Mouse (Mus musculus) heart, embryonic 13.5 days (tissue): ENCODE measurements around the gene Kdm4a. TPM values are rescaled to one million over a fixed set of nuclear protein-coding genes. Genes with fewer than 3 reads are reported as not detected.

ENCODE experiments used
- ATAC-seq: fragments of 200-750 bp; cut with Nextera tagmentation; 2 replicates; pipeline ENCODE4 v1.8.0; 2017; ENCODE audit warnings: moderate TSS enrichment; ENCODE audit not compliant: insufficient number of reproducible peaks, low FRiP score, low TSS enrichment; ENCODE audit errors: extremely low read depth
- H3K27ac ChIP-seq: fragments of 300-500 bp; sonication (generic); replicated peaks from 2 replicates; pipeline ENCODE4 v1.5.1; 2015; ENCODE audit warnings: moderate library complexity, mild to moderate bottlenecking, inconsistent platforms
- H3K27me3 ChIP-seq: fragments of 300-500 bp; sonication (generic); replicated peaks from 2 replicates; pipeline ENCODE4 v1.6.1; 2015; ENCODE audit warnings: mild to moderate bottlenecking, inconsistent platforms
- H3K36me3 ChIP-seq: fragments of 300-500 bp; sonication (generic); 2 replicates; pipeline ENCODE4 v1.6.1; 2015; ENCODE audit warnings: mild to moderate bottlenecking, inconsistent platforms
- H3K4me1 ChIP-seq: fragments of 300-500 bp; sonication (generic); 2 replicates; pipeline ENCODE4 v1.6.1; 2015; ENCODE audit warnings: inconsistent platforms
- H3K4me2 ChIP-seq: fragments of 300-500 bp; sonication (generic); 2 replicates; pipeline ENCODE4 v1.6.1; 2015; ENCODE audit warnings: inconsistent platforms, mild to moderate bottlenecking, moderate library complexity
- H3K4me3 ChIP-seq: fragments of 300-500 bp; sonication (generic); 2 replicates; pipeline ENCODE4 v1.5.1; 2015; ENCODE audit warnings: moderate library complexity, mild to moderate bottlenecking, inconsistent platforms
- H3K9ac ChIP-seq: fragments of 300-500 bp; sonication (generic); 2 replicates; pipeline ENCODE4 v1.6.1; 2015; ENCODE audit warnings: inconsistent platforms, mild to moderate bottlenecking, moderate library complexity
- H3K9me3 ChIP-seq: fragments of 300-500 bp; sonication (generic); 2 replicates; pipeline ENCODE4 v1.6.1; 2016; ENCODE audit warnings: inconsistent platforms
- WGBS: fragments of 180-500 bp; shearing (Covaris S2); methylation state at CpG from one replicate; pipeline ENCODE4 v1.1.7; 2015; ENCODE audit warnings: mixed read lengths; 5-methylcytosine and 5-hydroxymethylcytosine counted together
- polyA plus RNA-seq: library from polyadenylated mRNA; unstranded; fragments of >200 nt; fragmentation: Nextera tagmentation; extraction: Ambion mirVana; gene quantifications from 2 replicates; pipeline ENCODE4 v1.2.1, GENCODE M21; 2015

Gene Kdm4a
- polyA plus RNA-seq, 1 experiment from 2014 or later: 24.4 TPM

- no peaks in the 10 kb centered on the region for H3K9me3 ChIP-seq
- H3K36me3 ChIP-seq: peaks cover 34% of the 10 kb centered on the region
- H3K4me1 ChIP-seq: no peaks in the 10 kb centered on the region
- no peak overlapping the region for H3K4me3 ChIP-seq
- 89% methylated on average over 2 of the region's 2 CpGs for WGBS
- H3K4me2 ChIP-seq: no peak overlapping the region
- no peak for ATAC-seq
- H3K27ac ChIP-seq: no peak overlapping the region
- no peaks in the 10 kb centered on the region for H3K27me3 ChIP-seq
- H3K9ac ChIP-seq: no peak overlapping the region
Measured at GRCm38 (mm10) chr4:118205906-118206305, 26.1 kb upstream of the Kdm4a start.

- Histone ChIP-seq H3K4me1 (peaks cover 6% of the 10 kb centered on the region; the same call in 1 of the 2 replicates), H3K9me3 (no peaks in the 10 kb centered on the region; the same call in 1 of the 2 replicates), H3K4me2 (no peak overlapping the region), H3K4me3 (no peak overlapping the region), H3K27ac (no peak overlapping the region), H3K9ac (no peak overlapping the region), H3K36me3 (no peaks in the 10 kb centered on the region), H3K27me3 (no peaks in the 10 kb centered on the region)
- 86% methylated on average over 2 of the region's 2 CpGs for whole genome bisulfite sequencing
- ATAC-seq: no peak
Measured at GRCm38 (mm10) chr4:118199093-118199492, 19.2 kb upstream of the Kdm4a start.

DNA sequence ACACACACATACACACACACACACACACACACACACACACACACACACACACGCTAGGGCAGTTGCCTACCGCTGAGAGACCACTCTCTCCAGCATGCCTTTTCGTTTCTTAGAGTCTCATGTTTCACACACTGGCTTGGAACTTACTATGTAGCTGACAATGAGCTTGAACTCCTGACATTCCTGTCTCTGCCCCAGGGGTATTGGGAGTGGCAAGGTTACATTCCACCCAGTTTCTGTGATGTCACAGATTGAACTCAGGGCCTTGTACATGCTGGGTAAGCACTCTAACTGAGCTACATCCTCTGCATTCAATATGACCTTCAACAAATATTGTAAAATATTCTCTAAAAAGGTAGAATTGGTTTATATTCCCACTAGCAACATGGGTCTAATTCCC is 18.8 kb upstream of the Kdm4a start:
- no peaks in the 10 kb centered on the region for H3K27me3 ChIP-seq
- 78% methylated on average over 3 of the region's 3 CpGs for WGBS
- no peak overlapping the region for H3K27ac ChIP-seq
- peaks cover 6% of the 10 kb centered on the region; the same call in 1 of the 2 replicates for H3K4me1 ChIP-seq
- no peak for ATAC-seq
- no peaks in the 10 kb centered on the region; the same call in 1 of the 2 replicates for H3K9me3 ChIP-seq
- no peak overlapping the region for H3K4me3 ChIP-seq
- no peak overlapping the region for H3K4me2 ChIP-seq
- H3K9ac ChIP-seq: no peak overlapping the region
- H3K36me3 ChIP-seq: no peaks in the 10 kb centered on the region

DNA sequence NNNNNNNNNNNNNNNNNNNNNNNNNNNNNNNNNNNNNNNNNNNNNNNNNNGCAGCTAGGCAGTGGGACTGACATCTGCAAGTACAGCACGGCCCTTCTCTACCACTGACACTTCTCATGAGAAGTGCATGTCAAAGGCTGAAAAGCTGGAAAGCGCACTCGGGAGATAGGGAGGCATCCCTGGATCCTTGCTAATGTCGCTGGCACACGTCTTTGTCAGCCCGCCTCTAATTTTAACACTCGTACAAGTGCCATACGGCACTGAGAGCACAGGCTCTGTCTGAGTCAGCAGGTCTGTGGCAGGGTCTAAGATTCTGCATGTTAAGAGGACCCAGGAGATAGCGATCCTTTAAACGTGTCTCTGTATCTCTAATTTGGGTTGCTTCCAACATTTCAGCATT is 16.3 kb upstream of the Kdm4a start:
- H3K4me1 ChIP-seq: peaks cover 6% of the 10 kb centered on the region; the same call in 1 of the 2 replicates
- WGBS: 34% methylated on average over 10 of the region's 10 CpGs
- H3K36me3 ChIP-seq: no peaks in the 10 kb centered on the region
- no peak overlapping the region for H3K9ac ChIP-seq
- H3K4me2 ChIP-seq: peak overlapping the region; percentile 25
- ATAC-seq: no peak
- H3K27ac ChIP-seq: peak overlapping the region; percentile 54; the same call in 1 of the 2 replicates
- H3K27me3 ChIP-seq: no peaks in the 10 kb centered on the region
- no peak overlapping the region for H3K4me3 ChIP-seq
- H3K9me3 ChIP-seq: no peaks in the 10 kb centered on the region; the same call in 1 of the 2 replicates

GRCm38 (mm10) chr4:118180301-118181080 is 648 bp upstream of the Kdm4a start:
- Histone ChIP-seq H3K27ac (peak overlapping the region; percentile 96), H3K4me2 (peak overlapping the region; percentile 86), H3K36me3 (peaks cover 20% of the 10 kb centered on the region), H3K27me3 (no peaks in the 10 kb centered on the region), H3K9ac (peak overlapping the region; percentile 84), H3K4me3 (peak overlapping the region; percentile 77), H3K4me1 (peaks cover 18% of the 10 kb centered on the region), H3K9me3 (no peaks in the 10 kb centered on the region)
- ATAC-seq: no peak
- WGBS: 14% methylated on average over 17 of the region's 17 CpGs

- 2% methylated on average over 12 of the region's 12 CpGs for WGBS
Measured at GRCm38 (mm10) chr4:118178952-118179466, 834 bp downstream of the Kdm4a start.

GRCm38 (mm10) chr4:118172461-118172860 is 7.4 kb downstream of the Kdm4a start:
- no peaks in the 10 kb centered on the region for H3K4me1 ChIP-seq
- no peak overlapping the region for H3K4me3 ChIP-seq
- H3K9me3 ChIP-seq: no peaks in the 10 kb centered on the region
- H3K27me3 ChIP-seq: no peaks in the 10 kb centered on the region
- no peak overlapping the region for H3K4me2 ChIP-seq
- H3K27ac ChIP-seq: no peak overlapping the region
- WGBS: 89% methylated on average over 12 of the region's 12 CpGs
- H3K9ac ChIP-seq: no peak overlapping the region
- no peak for ATAC-seq
- peaks cover 100% of the 10 kb centered on the region for H3K36me3 ChIP-seq

More at GRCm38 (mm10) chr4:118178952-118179466, 834 bp downstream of the Kdm4a start:
- Histone ChIP-seq H3K36me3 (peaks cover 35% of the 10 kb centered on the region), H3K4me1 (peaks cover 18% of the 10 kb centered on the region), H3K27me3 (no peaks in the 10 kb centered on the region), H3K9ac (peak overlapping the region; percentile 90), H3K27ac (peak overlapping the region; percentile 96), H3K4me3 (peak overlapping the region; percentile 77), H3K9me3 (no peaks in the 10 kb centered on the region), H3K4me2 (peak overlapping the region; percentile 86)
- ATAC-seq: no peak

DNA sequence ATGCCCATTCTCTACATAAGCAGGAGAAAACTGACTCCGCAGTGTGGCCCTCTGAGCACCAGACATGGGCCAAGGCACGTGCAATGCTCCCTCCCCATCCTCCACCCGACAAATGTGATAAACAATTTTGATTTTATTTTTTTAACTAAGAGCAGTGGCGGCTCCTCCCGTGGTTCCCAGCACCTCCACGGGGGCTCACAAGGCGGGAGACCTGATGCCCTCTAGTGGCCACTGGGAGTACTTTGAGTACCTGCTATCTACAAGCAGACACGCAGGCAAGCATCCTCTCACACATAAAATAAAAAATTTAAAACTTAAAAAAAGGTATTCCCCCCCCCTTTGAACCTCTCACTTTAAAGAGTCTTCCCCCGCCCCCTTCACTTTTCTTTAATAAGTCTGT is 8.8 kb downstream of the Kdm4a start:
- no peaks in the 10 kb centered on the region for H3K9me3 ChIP-seq
- H3K4me2 ChIP-seq: no peak overlapping the region
- H3K4me3 ChIP-seq: no peak overlapping the region
- ATAC-seq: no peak
- H3K27me3 ChIP-seq: no peaks in the 10 kb centered on the region
- no peak overlapping the region for H3K27ac ChIP-seq
- H3K4me1 ChIP-seq: no peaks in the 10 kb centered on the region
- H3K36me3 ChIP-seq: peaks cover 100% of the 10 kb centered on the region
- H3K9ac ChIP-seq: no peak overlapping the region
- 75% methylated on average over 9 of the region's 9 CpGs for WGBS

GRCm38 (mm10) chr4:118162123-118162522 is 17.7 kb downstream of the Kdm4a start:
- Histone ChIP-seq H3K27me3 (no peaks in the 10 kb centered on the region), H3K27ac (no peak overlapping the region), H3K4me2 (no peak overlapping the region), H3K9me3 (no peaks in the 10 kb centered on the region; the same call in 1 of the 2 replicates), H3K4me1 (no peaks in the 10 kb centered on the region), H3K36me3 (peaks cover 97% of the 10 kb centered on the region), H3K4me3 (no peak overlapping the region), H3K9ac (no peak overlapping the region)
- 95% methylated on average over 12 of the region's 12 CpGs for WGBS
- no peak for ATAC-seq

GRCm38 (mm10) chr4:118157666-118158065 is 22.2 kb downstream of the Kdm4a start:
- H3K4me2 ChIP-seq: no peak overlapping the region
- ATAC-seq: no peak
- H3K9me3 ChIP-seq: no peaks in the 10 kb centered on the region; the same call in 1 of the 2 replicates
- no peak overlapping the region for H3K4me3 ChIP-seq
- no peak overlapping the region for H3K9ac ChIP-seq
- H3K27ac ChIP-seq: no peak overlapping the region
- H3K36me3 ChIP-seq: peaks cover 99% of the 10 kb centered on the region
- H3K27me3 ChIP-seq: no peaks in the 10 kb centered on the region
- no peaks in the 10 kb centered on the region for H3K4me1 ChIP-seq
- 96% methylated on average over 3 of the region's 3 CpGs for WGBS

DNA sequence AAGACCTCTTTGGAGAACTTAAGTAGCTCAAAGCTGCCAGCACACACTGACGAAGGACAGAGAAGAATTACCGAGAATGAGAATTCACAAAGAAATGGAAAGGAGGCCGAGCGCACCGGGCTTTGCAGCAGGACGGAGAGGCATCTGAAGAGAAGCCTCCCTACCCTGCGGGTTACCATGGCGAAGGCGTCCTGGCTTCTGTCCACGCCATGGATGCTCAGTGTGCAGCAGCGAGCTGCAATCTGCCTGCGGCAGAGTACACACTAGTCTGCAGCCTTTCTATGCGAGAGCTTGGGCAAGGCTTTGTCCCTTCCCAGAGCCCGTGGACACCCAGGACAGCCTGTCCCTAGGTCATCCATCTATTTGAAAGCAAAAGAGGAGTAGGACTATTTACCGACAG is 23.3 kb downstream of the Kdm4a start:
- no peak for ATAC-seq
- H3K36me3 ChIP-seq: peaks cover 99% of the 10 kb centered on the region
- H3K27me3 ChIP-seq: no peaks in the 10 kb centered on the region
- no peak overlapping the region for H3K4me3 ChIP-seq
- H3K27ac ChIP-seq: no peak overlapping the region
- WGBS: 87% methylated on average over 15 of the region's 15 CpGs
- H3K4me2 ChIP-seq: no peak overlapping the region
- no peak overlapping the region for H3K9ac ChIP-seq
- no peaks in the 10 kb centered on the region for H3K4me1 ChIP-seq
- H3K9me3 ChIP-seq: no peaks in the 10 kb centered on the region; the same call in 1 of the 2 replicates
